Mouse (Mus musculus) liver, postnatal 0 days (tissue): ENCODE measurements around the gene Wfs1. TPM values are rescaled to one million over a fixed set of nuclear protein-coding genes. Genes with fewer than 3 reads are reported as not detected.

Experiments used
- ATAC-seq: fragments of 200-750 bp; cut with Nextera tagmentation; 2 replicates; pipeline ENCODE4 v1.8.0; 2017; ENCODE audit warnings: mild to moderate bottlenecking, moderate library complexity
- DNase-seq: peaks from one replicate; pipeline ENCODE4 v3.0.0-alpha.2; 2016
- H3K27ac ChIP-seq: fragments of 300-500 bp; sonication (generic); 2 replicates; pipeline ENCODE4 v1.5.1; 2014; ENCODE audit warnings: antibody characterized with exemption, moderate library complexity, mild to moderate bottlenecking, low read depth
- H3K27me3 ChIP-seq: fragments of 300-500 bp; sonication (generic); 2 replicates; pipeline ENCODE4 v1.6.1; 2014; ENCODE audit warnings: low read length, control low read depth, mixed read lengths; ENCODE audit not compliant: insufficient read depth
- H3K36me3 ChIP-seq: fragments of 300-500 bp; sonication (generic); replicated peaks from 2 replicates; pipeline ENCODE4 v1.6.1; 2014; ENCODE audit warnings: mild to moderate bottlenecking, control low read depth, low read length, moderate library complexity, mixed read lengths; ENCODE audit not compliant: insufficient read depth
- H3K4me1 ChIP-seq: fragments of 300-500 bp; sonication (generic); 2 replicates; pipeline ENCODE4 v1.6.1; 2014; ENCODE audit warnings: antibody characterized with exemption, mild to moderate bottlenecking, control low read depth; ENCODE audit not compliant: insufficient read depth
- H3K4me2 ChIP-seq: fragments of 300-500 bp; sonication (generic); 2 replicates; pipeline ENCODE4 v1.6.1; 2014; ENCODE audit warnings: low read depth, mild to moderate bottlenecking, low read length, moderate library complexity, mixed read lengths
- H3K4me3 ChIP-seq: fragments of 300-500 bp; sonication (generic); 2 replicates; pipeline ENCODE4 v1.5.1; 2014; ENCODE audit warnings: low read depth, low read length
- H3K9ac ChIP-seq: fragments of 300-500 bp; sonication (generic); replicated peaks from 2 replicates; pipeline ENCODE4 v1.6.1; 2014; ENCODE audit warnings: mild to moderate bottlenecking, moderate library complexity
- H3K9me3 ChIP-seq: fragments of 300-500 bp; sonication (generic); 2 replicates; pipeline ENCODE4 v1.6.1; 2016; ENCODE audit warnings: mild to moderate bottlenecking, control low read depth, low read length, mixed read lengths
- CTCF ChIP-seq: sonication (generic); IDR thresholded peaks from 2 replicates; pipeline ENCODE4 v1.5.1; 2016; ENCODE audit warnings: antibody characterized with exemption, low read depth
- EP300 ChIP-seq: IDR thresholded peaks from 2 replicates; pipeline ENCODE4 v1.6.1; 2016; ENCODE audit warnings: antibody characterized with exemption, low read depth, mild to moderate bottlenecking
- WGBS: fragments of 180-500 bp; shearing (Covaris S2); extraction: QIAGEN DNeasy Blood & Tissue Kit; methylation state at CpG from one replicate; pipeline ENCODE4 v1.1.7; 2014; ENCODE audit not compliant: insufficient replicate concordance; 5-methylcytosine and 5-hydroxymethylcytosine counted together
- polyA plus RNA-seq: library from polyadenylated mRNA; unstranded; fragments of >200 nt; fragmentation: Nextera tagmentation; extraction: Ambion mirVana; gene quantifications from 2 replicates; pipeline ENCODE4 v1.2.1, GENCODE M21; 2015

Wfs1 gene
- polyA plus RNA-seq, 1 experiment from 2014 or later = 1.9 TPM

DNA sequence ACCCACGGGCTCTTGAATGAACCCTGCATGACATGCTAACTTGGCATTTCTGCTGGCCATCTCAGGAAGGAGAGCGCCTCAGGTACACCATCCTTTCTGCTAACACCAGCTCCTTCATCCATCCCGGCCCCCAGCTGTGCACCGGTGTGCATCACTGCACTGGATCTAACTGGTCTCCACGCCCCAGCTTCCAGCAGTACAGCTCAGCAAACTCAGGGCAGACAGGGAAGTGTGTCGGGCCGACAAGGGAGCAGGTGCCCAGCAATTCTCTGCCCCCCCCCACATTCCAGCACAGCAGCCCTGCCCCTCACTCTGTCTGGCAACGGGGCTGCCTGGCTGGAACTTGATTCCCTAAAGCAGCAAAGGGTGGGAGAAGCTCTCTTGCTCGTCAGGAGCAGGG is 11.2 kb downstream of the Wfs1 start:
- DNase-seq = no peak
- H3K9me3 ChIP-seq = no peaks in the 10 kb centered on the region
- no peak overlapping the region for H3K27ac ChIP-seq
- no peak overlapping the region for H3K9ac ChIP-seq
- no peak overlapping the region for H3K4me2 ChIP-seq
- H3K27me3 ChIP-seq = no peaks in the 10 kb centered on the region
- no peak overlapping the region for H3K4me3 ChIP-seq
- 71% methylated on average over 9 of the region's 9 CpGs for whole genome bisulfite sequencing
- peaks cover 3% of the 10 kb centered on the region for H3K36me3 ChIP-seq
- TF ChIP-seq EP300 (no peak), CTCF (no peak)
- no peaks in the 10 kb centered on the region for H3K4me1 ChIP-seq
- no peak for ATAC-seq

DNA sequence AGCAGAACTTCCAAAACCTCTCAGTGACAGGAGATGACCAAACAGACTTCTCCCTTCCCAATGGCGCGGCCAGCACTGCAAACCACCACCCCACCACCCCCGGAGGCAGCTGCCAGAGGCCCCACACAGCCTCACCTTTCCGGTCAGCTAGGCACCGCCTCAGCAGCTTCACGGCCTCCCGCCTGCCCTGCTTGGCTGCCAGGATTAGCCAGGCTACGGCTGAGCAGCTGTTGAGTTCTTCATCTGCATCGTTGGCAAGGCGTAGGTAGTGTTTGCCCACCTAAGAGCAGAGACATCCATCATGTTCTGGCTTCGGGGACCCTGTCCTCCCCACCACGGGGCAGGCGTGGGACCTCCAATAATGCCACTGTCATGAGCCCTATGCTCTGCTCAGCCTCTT is 13.7 kb downstream of the Wfs1 start:
- H3K4me2 ChIP-seq = no peak overlapping the region
- H3K27ac ChIP-seq = no peak overlapping the region
- TF ChIP-seq EP300 (no peak), CTCF (no peak)
- no peak for DNase-seq
- no peak overlapping the region for H3K4me3 ChIP-seq
- no peak for ATAC-seq
- peaks cover 6% of the 10 kb centered on the region for H3K36me3 ChIP-seq
- no peaks in the 10 kb centered on the region for H3K27me3 ChIP-seq
- WGBS = 80% methylated on average over 13 of the region's 13 CpGs
- no peaks in the 10 kb centered on the region for H3K9me3 ChIP-seq
- H3K4me1 ChIP-seq = no peaks in the 10 kb centered on the region
- no peak overlapping the region for H3K9ac ChIP-seq

DNA sequence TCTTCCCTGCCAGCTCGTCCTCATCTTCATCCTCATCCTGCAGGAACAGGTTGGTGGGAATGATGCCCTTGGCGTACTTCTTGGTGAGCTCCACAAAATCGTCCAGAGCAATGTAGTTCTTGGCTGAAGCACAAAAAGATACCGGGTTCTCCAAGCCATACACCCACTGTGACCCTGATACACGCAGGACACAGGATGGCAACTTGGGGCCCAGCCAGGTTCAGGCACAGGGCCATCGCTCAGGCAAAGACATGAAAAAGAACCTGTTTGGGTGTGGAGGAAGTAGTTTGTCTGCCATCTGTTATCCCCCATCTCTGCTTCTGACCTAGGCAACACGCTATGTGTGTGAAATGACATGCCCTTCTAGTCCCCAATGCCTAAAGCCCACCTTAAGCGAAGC is 17.4 kb downstream of the Wfs1 start:
- Histone ChIP-seq H3K9me3 (no peaks in the 10 kb centered on the region), H3K27me3 (no peaks in the 10 kb centered on the region), H3K27ac (no peak overlapping the region), H3K4me3 (no peak overlapping the region), H3K9ac (no peak overlapping the region), H3K4me1 (no peaks in the 10 kb centered on the region), H3K4me2 (no peak overlapping the region), H3K36me3 (peaks cover 20% of the 10 kb centered on the region)
- WGBS = 79% methylated on average over 8 of the region's 8 CpGs
- no peak for TF ChIP-seq CTCF
- no peak for TF ChIP-seq EP300
- ATAC-seq = no peak
- DNase-seq = no peak

DNA sequence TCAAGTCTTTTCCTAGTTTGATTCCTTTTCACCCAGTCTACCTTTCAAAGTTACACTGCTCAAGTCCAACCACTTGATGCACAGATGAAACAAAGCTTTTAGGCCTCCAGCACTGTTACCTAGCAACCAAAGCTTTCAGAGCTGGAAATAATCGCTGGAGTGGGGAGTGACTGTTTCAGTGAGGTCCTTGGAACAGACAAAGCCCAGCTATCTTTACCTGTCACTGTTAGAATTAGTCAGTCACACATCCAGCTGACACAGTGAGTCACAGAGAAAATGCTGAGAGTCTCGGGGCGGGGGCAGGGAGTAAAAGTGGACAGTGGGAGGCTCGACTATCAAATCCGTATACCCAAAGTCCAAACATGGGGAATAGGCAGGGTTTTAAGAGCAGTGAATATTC is 28.5 kb downstream of the Wfs1 start:
- H3K4me1 ChIP-seq = no peaks in the 10 kb centered on the region
- no peak overlapping the region for H3K4me2 ChIP-seq
- H3K36me3 ChIP-seq = no peaks in the 10 kb centered on the region; the same call in 1 of the 2 replicates
- TF ChIP-seq EP300 (no peak), CTCF (no peak)
- H3K4me3 ChIP-seq = no peak overlapping the region
- H3K27ac ChIP-seq = no peak overlapping the region
- no peak for DNase-seq
- no peak for ATAC-seq
- H3K27me3 ChIP-seq = no peaks in the 10 kb centered on the region
- H3K9me3 ChIP-seq = no peaks in the 10 kb centered on the region
- WGBS = 47% methylated on average over 5 of the region's 5 CpGs
- no peak overlapping the region for H3K9ac ChIP-seq

DNA sequence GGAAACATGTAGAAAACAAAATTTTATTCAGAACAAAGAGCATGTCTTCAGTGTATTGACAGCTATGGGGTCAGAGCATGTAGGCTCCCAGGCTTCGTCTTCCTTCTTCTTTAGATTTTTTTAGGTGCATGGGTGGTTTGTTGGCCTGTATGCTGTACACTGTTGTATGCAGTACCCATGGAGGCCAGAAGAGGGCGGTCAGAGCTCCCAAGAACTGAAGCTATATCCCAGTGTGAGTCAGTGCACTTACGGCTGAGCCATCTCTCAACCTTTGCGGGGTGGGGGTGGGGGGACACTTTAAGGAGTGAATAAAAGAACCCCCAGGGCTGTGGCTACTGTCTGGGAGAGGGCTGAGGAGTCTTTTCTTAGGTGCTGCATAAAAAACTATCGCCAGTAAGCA is 30.2 kb downstream of the Wfs1 start:
- H3K36me3 ChIP-seq = no peaks in the 10 kb centered on the region
- WGBS = 25% methylated on average over 5 of the region's 5 CpGs
- H3K27me3 ChIP-seq = no peaks in the 10 kb centered on the region
- H3K4me1 ChIP-seq = no peaks in the 10 kb centered on the region
- DNase-seq (peak; percentile 74), ATAC-seq (no peak)
- TF ChIP-seq CTCF = peak; percentile 81
- no peak for TF ChIP-seq EP300
- no peak overlapping the region for H3K27ac ChIP-seq
- H3K4me2 ChIP-seq = no peak overlapping the region
- H3K9ac ChIP-seq = no peak overlapping the region
- H3K9me3 ChIP-seq = no peaks in the 10 kb centered on the region
- H3K4me3 ChIP-seq = no peak overlapping the region

DNA sequence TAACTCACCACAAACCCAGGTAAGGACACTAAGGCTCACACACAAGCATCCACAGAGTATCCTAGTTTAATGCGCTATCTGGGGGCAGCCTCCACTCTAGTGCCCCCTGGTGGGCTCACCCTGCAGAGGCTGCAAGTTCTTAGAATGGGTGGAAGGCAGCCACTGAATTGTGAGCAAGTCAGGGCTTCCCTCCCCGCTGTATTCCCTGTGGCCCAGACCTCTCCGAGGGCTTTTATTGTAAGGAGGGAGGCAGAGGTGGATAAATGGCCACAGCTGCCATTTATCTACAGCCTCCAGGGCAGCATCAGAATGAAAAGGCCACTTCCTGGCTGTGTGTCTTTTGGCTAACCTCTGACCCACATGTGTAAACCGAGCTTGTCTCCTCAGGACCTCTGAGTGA is 33.6 kb downstream of the Wfs1 start:
- TF ChIP-seq CTCF (peak; percentile 68), EP300 (no peak)
- no peak for ATAC-seq
- Histone ChIP-seq H3K4me2 (no peak overlapping the region), H3K9me3 (no peaks in the 10 kb centered on the region), H3K27ac (no peak overlapping the region), H3K9ac (no peak overlapping the region), H3K4me1 (no peaks in the 10 kb centered on the region), H3K4me3 (no peak overlapping the region), H3K36me3 (no peaks in the 10 kb centered on the region), H3K27me3 (no peaks in the 10 kb centered on the region)
- WGBS = 12% methylated on average over 4 of the region's 4 CpGs
- DNase-seq = peak; percentile 40

DNA sequence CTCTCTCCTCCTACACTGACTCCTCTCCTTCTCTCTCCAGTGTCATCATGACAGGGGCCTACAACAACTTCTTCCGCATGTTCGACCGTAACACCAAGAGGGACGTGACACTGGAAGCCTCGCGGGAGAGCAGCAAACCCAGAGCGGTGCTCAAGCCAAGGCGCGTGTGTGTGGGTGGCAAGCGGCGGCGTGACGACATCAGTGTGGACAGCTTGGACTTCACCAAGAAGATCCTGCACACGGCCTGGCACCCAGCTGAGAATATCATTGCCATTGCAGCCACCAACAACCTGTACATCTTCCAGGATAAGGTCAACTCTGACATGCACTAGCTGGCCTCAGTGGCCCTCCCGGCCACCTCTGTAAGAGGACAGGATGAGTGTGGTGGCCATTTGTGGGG is 36.7 kb downstream of the Wfs1 start:
- WGBS = 89% methylated on average over 15 of the region's 15 CpGs
- Histone ChIP-seq H3K4me1 (no peaks in the 10 kb centered on the region), H3K9ac (no peak overlapping the region), H3K27ac (no peak overlapping the region), H3K4me3 (no peak overlapping the region), H3K27me3 (no peaks in the 10 kb centered on the region), H3K4me2 (no peak overlapping the region), H3K36me3 (no peaks in the 10 kb centered on the region), H3K9me3 (no peaks in the 10 kb centered on the region)
- DNase-seq = no peak
- TF ChIP-seq CTCF (no peak), EP300 (no peak)
- ATAC-seq = no peak
